Mouse (Mus musculus) midbrain, postnatal 0 days (tissue): ENCODE data around the gene Olfr1375. TPM values are rescaled to one million over a fixed set of nuclear protein-coding genes. Genes with fewer than 3 reads are reported as not detected.

ENCODE experiments used
- ATAC-seq: fragments of 200-750 bp; cut with Nextera tagmentation; 2 replicates; pipeline ENCODE4 v1.8.0; 2017; ENCODE audit warnings: moderate number of reproducible peaks, mild to moderate bottlenecking, moderate TSS enrichment, moderate library complexity; ENCODE audit not compliant: low FRiP score
- DNase-seq: peaks from one replicate; pipeline ENCODE4 v3.0.0-alpha.2; 2015; ENCODE audit warnings: low spot score
- H3K27ac ChIP-seq: fragments of 300-500 bp; sonication (generic); 2 replicates; pipeline ENCODE4 v1.5.1; 2014; ENCODE audit warnings: low read depth, mild to moderate bottlenecking, low read length, mixed read lengths
- H3K27me3 ChIP-seq: fragments of 300-500 bp; sonication (generic); 2 replicates; pipeline ENCODE4 v1.6.1; 2014; ENCODE audit warnings: low read length, control low read depth, mixed read lengths; ENCODE audit not compliant: insufficient read depth
- H3K36me3 ChIP-seq: fragments of 300-500 bp; sonication (generic); 2 replicates; pipeline ENCODE4 v1.6.1; 2014; ENCODE audit warnings: low read length, control low read depth, mixed read lengths; ENCODE audit not compliant: insufficient read depth
- H3K4me1 ChIP-seq: fragments of 300-500 bp; sonication (generic); 2 replicates; pipeline ENCODE4 v1.6.1; 2014; ENCODE audit warnings: mild to moderate bottlenecking, control low read depth, antibody characterized with exemption, low read length, mixed read lengths; ENCODE audit not compliant: insufficient read depth
- H3K4me2 ChIP-seq: fragments of 300-500 bp; sonication (generic); 2 replicates; pipeline ENCODE4 v1.6.1; 2014; ENCODE audit warnings: low read depth, mild to moderate bottlenecking, low read length, mixed read lengths; ENCODE audit not compliant: poor library complexity, severe bottlenecking
- H3K4me3 ChIP-seq: fragments of 300-500 bp; sonication (generic); 2 replicates; pipeline ENCODE4 v1.5.1; 2014; ENCODE audit warnings: low read depth, mild to moderate bottlenecking, low read length, moderate library complexity
- H3K9ac ChIP-seq: fragments of 300-500 bp; sonication (generic); replicated peaks from 2 replicates; pipeline ENCODE4 v1.6.1; 2014; ENCODE audit warnings: mild to moderate bottlenecking, low read length, moderate library complexity, mixed read lengths; ENCODE audit not compliant: poor library complexity, severe bottlenecking
- H3K9me3 ChIP-seq: fragments of 300-500 bp; sonication (generic); 2 replicates; pipeline ENCODE4 v1.6.1; 2016; ENCODE audit warnings: low read length, control low read depth
- CTCF ChIP-seq: IDR thresholded peaks from 2 replicates; pipeline ENCODE4 v1.5.1; 2016; ENCODE audit warnings: antibody characterized with exemption, mild to moderate bottlenecking
- WGBS: fragments of 180-500 bp; shearing (Covaris S2); extraction: QIAGEN DNeasy Blood & Tissue Kit; methylation state at CpG from one replicate; pipeline ENCODE4 v1.1.7; 2014; 5-methylcytosine and 5-hydroxymethylcytosine counted together
- polyA plus RNA-seq: library from polyadenylated mRNA; unstranded; fragments of >200 nt; fragmentation: Nextera tagmentation; extraction: Ambion mirVana; gene quantifications from 2 replicates; pipeline ENCODE4 v1.2.1, GENCODE M21; 2015
- total RNA-seq: library from RNA; depleted of rRNA; stranded (reverse); fragments of >200 nt; gene quantifications from 2 replicates; pipeline ENCODE4 v1.2.3, GENCODE M21; 2014; rRNA removed

The Olfr1375 gene
- total and polyA plus RNA-seq, 2 experiments from 2014 or later: not detected

DNA sequence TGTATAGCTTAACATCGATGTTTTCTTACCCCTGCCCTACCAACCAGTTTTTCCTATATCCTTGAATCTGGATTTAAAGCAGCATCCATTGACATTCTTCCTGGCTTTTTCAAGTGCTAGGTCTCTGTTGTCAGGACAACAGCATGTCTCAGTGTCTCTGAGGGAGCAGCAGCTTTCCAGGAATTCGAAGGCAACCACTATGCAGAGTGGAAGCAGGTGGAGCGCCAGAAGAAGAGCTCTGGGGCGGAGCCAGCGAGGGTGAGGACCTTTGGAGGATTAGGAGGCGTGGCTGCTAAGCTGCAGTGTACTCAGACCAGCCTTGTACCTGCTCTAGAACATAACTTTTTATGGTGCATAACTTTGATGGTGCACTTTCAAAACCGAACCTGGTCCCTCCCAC is 36.6 kb downstream of the Olfr1375 start:
- DNase-seq (no peak), ATAC-seq (no peak)
- Histone ChIP-seq H3K4me2 (no peak overlapping the region), H3K27me3 (no peaks in the 10 kb centered on the region), H3K4me1 (no peaks in the 10 kb centered on the region), H3K36me3 (no peaks in the 10 kb centered on the region), H3K27ac (no peak overlapping the region), H3K4me3 (no peak overlapping the region), H3K9me3 (no peaks in the 10 kb centered on the region), H3K9ac (no peak overlapping the region)
- WGBS: 39% methylated on average over 7 of the region's 7 CpGs
- no peak for TF ChIP-seq CTCF

DNA sequence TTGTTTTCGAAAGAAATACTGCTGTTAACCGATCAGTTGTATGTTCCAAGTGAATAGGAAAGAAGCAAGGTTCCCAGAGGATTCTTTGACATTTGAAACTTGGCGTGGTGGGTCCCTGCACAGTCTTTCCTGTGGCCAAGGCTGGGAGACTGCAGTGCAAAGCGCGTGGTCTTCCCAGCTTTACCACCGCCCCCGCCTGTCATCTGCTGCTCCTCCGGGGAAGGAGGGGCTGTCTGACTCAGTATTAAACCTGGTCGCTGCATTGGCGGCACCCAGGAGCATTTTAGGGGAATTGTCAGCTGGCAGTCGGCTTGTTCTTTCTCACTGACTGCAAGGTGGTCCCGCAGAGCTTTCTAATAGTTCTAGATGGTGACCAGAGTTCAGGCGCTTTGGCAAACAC is 37.4 kb downstream of the Olfr1375 start:
- Histone ChIP-seq H3K4me1 (no peaks in the 10 kb centered on the region), H3K9ac (no peak overlapping the region), H3K36me3 (no peaks in the 10 kb centered on the region), H3K27ac (no peak overlapping the region), H3K4me2 (no peak overlapping the region), H3K9me3 (no peaks in the 10 kb centered on the region), H3K4me3 (no peak overlapping the region), H3K27me3 (no peaks in the 10 kb centered on the region)
- no peak for TF ChIP-seq CTCF
- 68% methylated on average over 13 of the region's 13 CpGs for WGBS
- no peak for ATAC-seq
- DNase-seq: no peak

Other genes starting within 250 kb of the Olfr1375 start
- gene Zfp354c, start 220.4 kb upstream of the Olfr1375 start, total RNA-seq: 41.9 and 44.6 TPM in 2 replicates
- gene Zfp354c, start 220.4 kb upstream of the Olfr1375 start, polyA plus RNA-seq: 34.1 and 38.3 TPM in 2 replicates
- gene Zfp879, start 206.6 kb upstream of the Olfr1375 start, total RNA-seq: 2.7 and 4.1 TPM in 2 replicates
- 1.2 and 1.4 TPM in 2 replicates for gene Zfp879, start 206.6 kb upstream of the Olfr1375 start, polyA plus RNA-seq
- gene Grm6, start 197.4 kb upstream of the Olfr1375 start, total RNA-seq: not detected in 2 replicates
- not detected in 2 replicates for gene Grm6, start 197.4 kb upstream of the Olfr1375 start, polyA plus RNA-seq
- 7.2 and 8.0 TPM in 2 replicates for gene Zfp454, start 160.5 kb upstream of the Olfr1375 start, total RNA-seq
- gene Zfp454, start 160.5 kb upstream of the Olfr1375 start, polyA plus RNA-seq: 7.5 and 8.0 TPM in 2 replicates
- gene Zfp2, start 131.9 kb upstream of the Olfr1375 start, total RNA-seq: 27.9 and 29.1 TPM in 2 replicates
- gene Zfp2, start 131.9 kb upstream of the Olfr1375 start, polyA plus RNA-seq: 33.9 and 35.5 TPM in 2 replicates
- 2.0 and 2.8 TPM in 2 replicates for gene Zfp354b, start 116.5 kb upstream of the Olfr1375 start, total RNA-seq
- 2.7 and 3.8 TPM in 2 replicates for gene Zfp354b, start 116.5 kb upstream of the Olfr1375 start, polyA plus RNA-seq
- gene 4933414I15Rik, start 104.3 kb upstream of the Olfr1375 start, total RNA-seq: not detected in 2 replicates
- not detected in 2 replicates for gene 4933414I15Rik, start 104.3 kb upstream of the Olfr1375 start, polyA plus RNA-seq
- not detected in 2 replicates for gene Prop1, start 94.3 kb upstream of the Olfr1375 start, total RNA-seq
- gene Prop1, start 94.3 kb upstream of the Olfr1375 start, polyA plus RNA-seq: not detected in 2 replicates
- not detected in 2 replicates for gene Olfr1378, start 81.6 kb upstream of the Olfr1375 start, total RNA-seq
- gene Olfr1378, start 81.6 kb upstream of the Olfr1375 start, polyA plus RNA-seq: 0.16 TPM in 1 of 2 replicates, not detected in the other
- gene Olfr1377, start 66.1 kb upstream of the Olfr1375 start, total RNA-seq: not detected in 2 replicates
- not detected in 2 replicates for gene Olfr1377, start 66.1 kb upstream of the Olfr1375 start, polyA plus RNA-seq
- not detected in 2 replicates for gene Olfr51, start 44.5 kb upstream of the Olfr1375 start, total RNA-seq
- gene Olfr51, start 44.5 kb upstream of the Olfr1375 start, polyA plus RNA-seq: not detected in 2 replicates
- not detected in 2 replicates for gene Olfr54, start 33.9 kb upstream of the Olfr1375 start, total RNA-seq
- gene Olfr54, start 33.9 kb upstream of the Olfr1375 start, polyA plus RNA-seq: not detected in 2 replicates
- 8.3 and 9.3 TPM in 2 replicates for gene Zfp354a, start 11.1 kb downstream of the Olfr1375 start, total RNA-seq
- gene Zfp354a, start 11.1 kb downstream of the Olfr1375 start, polyA plus RNA-seq: 9.9 and 12.5 TPM in 2 replicates
- gene Gm12569, start 172.4 kb downstream of the Olfr1375 start, total RNA-seq: not detected in 2 replicates
- not detected in 2 replicates for gene Gm12569, start 172.4 kb downstream of the Olfr1375 start, polyA plus RNA-seq
- gene Clk4, start 213.6 kb downstream of the Olfr1375 start, total RNA-seq: 79.8 and 102 TPM in 2 replicates
- gene Clk4, start 213.6 kb downstream of the Olfr1375 start, polyA plus RNA-seq: 99.4 and 103 TPM in 2 replicates
- gene BC049762, start 214.9 kb downstream of the Olfr1375 start, total RNA-seq: 0.38 and 0.80 TPM in 2 replicates
- gene BC049762, start 214.9 kb downstream of the Olfr1375 start, polyA plus RNA-seq: 0.39 and 0.49 TPM in 2 replicates
- 10.7 and 13.5 TPM in 2 replicates for gene Col23a1, start 241.8 kb downstream of the Olfr1375 start, total RNA-seq
- 4.2 and 4.5 TPM in 2 replicates for gene Col23a1, start 241.8 kb downstream of the Olfr1375 start, polyA plus RNA-seq